Mouse (Mus musculus) lung, postnatal 36 days (tissue): ENCODE results near the gene Prpf8.
A peak's percentile ranks its signal among the peaks of the same experiment; 100 is the strongest.
"Not testable (repeated sequence)": the region's sequence is repeated elsewhere in the genome, so short reads cannot be mapped to it uniquely, and the experiment has no call there.

Experiments
- DNase-seq: peaks from one replicate; pipeline ENCODE4 v3.0.0; 2022; ENCODE audit warnings: mixed read lengths

The Prpf8 gene

DNA sequence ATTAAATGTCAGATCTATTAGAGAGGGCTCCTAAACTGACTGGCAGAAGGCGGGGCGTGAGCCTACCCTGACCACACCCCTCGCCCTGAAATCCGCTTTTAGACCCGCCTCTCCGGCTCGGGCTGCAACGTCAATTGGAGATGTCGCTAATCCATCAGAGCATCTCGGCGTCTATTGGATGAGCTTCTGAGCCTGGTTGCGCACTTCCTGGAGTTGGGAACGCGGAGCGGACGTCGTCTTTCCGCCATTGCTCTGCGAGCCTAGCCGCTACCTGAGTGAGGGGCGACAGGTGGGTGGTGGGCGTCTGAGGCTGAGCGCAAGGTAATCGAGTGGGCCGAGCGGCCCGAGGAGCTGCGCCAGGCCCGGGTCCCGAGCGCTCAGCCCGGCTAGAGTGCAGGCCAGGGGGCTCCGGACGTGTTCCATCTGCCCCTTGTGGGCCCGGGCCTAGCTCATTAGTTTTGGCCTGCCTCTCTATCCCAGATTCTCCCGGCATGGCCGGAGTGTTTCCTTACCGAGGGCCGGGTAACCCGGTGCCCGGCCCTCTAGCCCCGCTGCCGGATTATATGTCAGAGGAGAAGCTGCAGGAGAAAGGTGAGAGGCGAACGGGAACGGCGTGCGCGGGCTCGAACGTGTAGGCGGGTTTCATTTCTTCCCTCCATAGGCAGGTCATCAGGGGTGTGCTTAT is at the start of gene Prpf8:
Gene Prpf8, plus strand, starts transcription at position 216 of the 685 bp plus-strand sequence.
- peak; percentile 99 for DNase-seq

GRCm38 (mm10) chr11:75438194-75438593 is 48.4 kb upstream of the Prpf8 start:
- no peak for DNase-seq

- DNase-seq, result no peak
These were observed 47.8 kb upstream of the Prpf8 start for GRCm38 (mm10) chr11:75438804-75439203.

GRCm38 (mm10) chr11:75439363-75439762 is 47.3 kb upstream of the Prpf8 start, which contains the start of gene Serpinf2:
Serpinf2 (minus strand) TSS chr11:75439591.
- DNase-seq, result no peak

DNA sequence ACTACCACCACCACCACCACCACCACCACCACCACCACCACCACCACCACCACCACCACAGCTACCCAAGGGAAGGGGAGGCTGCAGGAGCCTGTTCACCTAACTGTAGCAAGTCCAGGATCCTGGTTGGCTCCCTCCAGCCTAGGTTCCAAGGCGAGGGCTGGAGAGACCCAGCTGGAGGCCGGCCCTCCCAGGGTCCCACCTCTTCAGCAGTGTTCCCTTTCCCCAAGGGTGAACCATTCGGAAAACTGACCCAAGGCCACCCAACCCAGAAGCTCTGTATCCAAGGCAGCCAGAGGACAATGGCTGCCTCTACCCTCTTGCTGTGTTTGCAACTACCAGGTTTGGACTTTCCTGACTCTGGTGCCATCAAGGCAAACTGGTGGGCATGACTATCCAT is 46.7 kb upstream of the Prpf8 start:
- DNase-seq, result no peak

DNA sequence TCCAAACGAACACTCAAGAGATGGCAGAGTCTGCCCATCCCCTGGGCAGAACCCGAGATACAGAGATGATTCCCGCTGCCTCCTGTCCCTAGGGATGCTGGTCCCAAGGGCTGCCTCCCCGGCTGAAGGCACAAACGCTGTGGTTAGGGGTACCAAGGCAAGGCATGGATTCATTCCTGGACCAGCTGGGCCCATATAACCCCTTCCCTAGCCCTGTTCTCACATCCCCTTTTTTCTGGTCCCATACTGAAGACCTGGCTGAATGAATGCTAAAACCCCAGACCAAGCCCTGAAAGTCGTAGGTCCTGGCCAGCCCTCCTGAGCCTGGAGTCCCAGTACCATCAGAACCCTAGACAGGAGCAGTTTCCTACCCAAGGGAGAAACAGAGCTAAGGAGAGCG is 45.6 kb upstream of the Prpf8 start:
- DNase-seq, result no peak

GRCm38 (mm10) chr11:75441601-75442000 is 45.0 kb upstream of the Prpf8 start:
- no peak for DNase-seq

DNA sequence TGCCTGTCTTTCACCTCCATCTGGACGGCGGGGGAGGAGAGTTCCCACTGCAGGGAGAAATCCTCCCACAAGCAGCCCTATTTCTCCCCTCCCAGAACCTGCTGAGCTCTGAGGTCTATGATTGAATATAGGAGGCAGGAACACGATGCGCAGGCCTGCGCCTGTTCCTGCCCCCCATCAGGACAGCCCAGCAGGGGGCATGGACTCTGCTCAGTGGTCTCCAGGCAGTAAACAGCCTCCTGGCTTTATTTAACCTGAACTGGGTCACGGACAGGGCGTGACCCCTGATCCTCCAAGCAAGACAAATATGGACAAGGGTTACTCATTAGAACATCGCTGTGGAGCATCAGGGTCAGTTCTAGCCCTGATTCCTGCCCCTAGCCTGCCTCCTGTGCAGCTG is 42.9 kb upstream of the Prpf8 start:
- DNase-seq, result no peak

GRCm38 (mm10) chr11:75448575-75448974 is 38.0 kb upstream of the Prpf8 start:
- DNase-seq, result no peak

GRCm38 (mm10) chr11:75449695-75450094 is 36.9 kb upstream of the Prpf8 start:
- DNase-seq, result no peak

DNA sequence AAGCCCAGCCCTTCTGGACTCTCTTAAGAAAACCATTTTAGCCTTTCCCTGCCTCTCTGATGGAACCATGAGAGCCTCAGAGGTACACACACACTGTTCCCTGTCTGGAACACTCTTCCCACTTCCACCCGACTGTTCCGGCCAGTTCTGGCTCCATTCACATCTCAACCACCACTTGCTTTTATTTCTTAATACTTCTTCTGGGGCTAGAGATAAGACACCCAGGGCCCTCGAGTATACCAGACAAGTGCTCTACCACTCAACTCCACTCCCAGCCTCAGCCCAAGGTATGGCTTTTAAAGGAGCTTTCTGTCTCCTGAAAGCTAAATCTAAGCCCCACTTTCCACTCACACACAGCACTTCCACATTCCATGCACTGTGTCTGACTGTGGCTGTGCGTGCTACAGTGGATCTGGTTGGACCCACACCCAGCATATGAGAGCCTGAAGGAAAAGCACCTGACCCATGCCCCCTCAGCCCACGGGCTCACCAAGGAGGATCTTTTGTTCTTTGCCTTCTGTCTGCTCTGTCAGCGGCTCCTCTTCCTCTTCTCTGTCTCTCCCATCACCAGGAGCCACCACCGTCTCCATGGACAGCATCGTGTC is 36.2 kb upstream of the Prpf8 start:
- peak; percentile 43 for DNase-seq

DNA sequence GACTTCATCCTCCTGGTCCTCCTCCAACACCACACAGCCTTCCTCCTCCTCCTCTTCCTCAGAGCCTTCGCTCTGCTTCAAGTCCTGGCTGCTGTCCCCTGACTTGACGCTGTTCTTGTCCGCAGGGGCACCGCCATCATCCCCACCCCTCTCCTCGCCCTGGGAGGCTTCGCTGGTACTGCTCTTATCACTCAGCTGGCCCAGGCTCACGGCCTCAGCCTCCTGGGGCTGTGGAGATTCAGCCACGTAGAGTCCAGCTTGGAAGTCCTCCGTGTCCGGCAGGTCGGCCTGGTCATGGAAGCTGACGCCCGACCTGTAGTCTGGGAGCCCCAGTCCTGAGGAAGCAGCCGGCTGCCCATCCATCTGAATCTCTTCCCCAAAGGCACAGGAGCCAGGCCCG is 35.7 kb upstream of the Prpf8 start:
- no peak for DNase-seq

DNA sequence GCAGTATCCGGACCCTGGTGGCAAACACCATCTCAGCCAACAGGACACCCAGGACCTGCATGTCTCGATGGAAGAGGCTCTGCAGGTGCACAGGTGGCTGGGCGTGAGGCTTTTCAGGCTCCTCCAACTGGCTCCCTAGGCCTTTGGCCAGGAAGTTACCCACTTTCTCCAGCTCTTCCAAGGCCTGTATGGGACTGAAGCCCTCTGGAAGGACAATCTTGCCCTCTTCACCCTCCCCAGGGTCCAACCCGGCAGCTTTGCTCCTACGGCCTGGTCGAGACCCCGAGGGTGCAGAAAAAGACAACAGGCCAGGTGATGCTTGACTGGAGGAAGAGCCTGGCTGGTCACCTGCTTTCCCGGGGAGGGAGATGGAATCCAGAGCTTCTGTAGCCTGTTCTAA is 34.5 kb upstream of the Prpf8 start:
- DNase-seq, result no peak

DNA sequence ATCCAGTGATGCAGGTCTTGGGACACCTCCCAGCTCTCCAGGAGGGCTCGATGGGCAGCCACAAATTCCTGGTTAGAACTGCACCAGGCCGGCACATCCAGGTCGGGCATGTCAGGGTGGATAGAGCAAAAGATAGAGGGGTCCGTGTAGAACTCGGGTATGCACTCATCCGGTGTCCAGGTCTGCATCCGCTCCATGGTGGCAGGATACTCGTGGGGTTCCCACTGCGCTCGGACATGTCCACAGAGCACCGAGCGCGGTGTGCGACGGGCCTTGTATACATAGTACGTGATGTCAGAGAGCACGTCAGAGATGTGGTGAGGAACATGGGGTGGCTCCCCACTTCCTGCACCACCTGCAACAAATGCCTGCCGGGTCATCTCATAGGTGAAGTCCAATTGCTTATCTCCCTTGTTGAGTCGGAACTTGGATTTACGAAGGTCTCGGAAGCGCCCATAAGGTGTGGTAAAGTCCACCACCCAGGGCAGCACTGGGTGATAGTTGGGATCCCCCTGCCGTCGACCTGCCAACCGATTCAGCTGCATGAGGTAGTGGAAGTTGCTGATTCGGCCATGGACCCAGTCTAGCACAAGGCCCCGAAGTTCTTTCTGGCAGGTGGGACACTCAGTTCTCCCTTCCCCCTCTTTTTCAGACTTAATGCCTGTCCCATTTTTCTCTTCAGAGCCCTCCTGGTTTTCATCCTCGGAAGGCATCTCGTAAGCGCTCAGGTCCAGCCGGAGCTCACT is 33.6 kb upstream of the Prpf8 start:
- DNase-seq, result no peak

DNA sequence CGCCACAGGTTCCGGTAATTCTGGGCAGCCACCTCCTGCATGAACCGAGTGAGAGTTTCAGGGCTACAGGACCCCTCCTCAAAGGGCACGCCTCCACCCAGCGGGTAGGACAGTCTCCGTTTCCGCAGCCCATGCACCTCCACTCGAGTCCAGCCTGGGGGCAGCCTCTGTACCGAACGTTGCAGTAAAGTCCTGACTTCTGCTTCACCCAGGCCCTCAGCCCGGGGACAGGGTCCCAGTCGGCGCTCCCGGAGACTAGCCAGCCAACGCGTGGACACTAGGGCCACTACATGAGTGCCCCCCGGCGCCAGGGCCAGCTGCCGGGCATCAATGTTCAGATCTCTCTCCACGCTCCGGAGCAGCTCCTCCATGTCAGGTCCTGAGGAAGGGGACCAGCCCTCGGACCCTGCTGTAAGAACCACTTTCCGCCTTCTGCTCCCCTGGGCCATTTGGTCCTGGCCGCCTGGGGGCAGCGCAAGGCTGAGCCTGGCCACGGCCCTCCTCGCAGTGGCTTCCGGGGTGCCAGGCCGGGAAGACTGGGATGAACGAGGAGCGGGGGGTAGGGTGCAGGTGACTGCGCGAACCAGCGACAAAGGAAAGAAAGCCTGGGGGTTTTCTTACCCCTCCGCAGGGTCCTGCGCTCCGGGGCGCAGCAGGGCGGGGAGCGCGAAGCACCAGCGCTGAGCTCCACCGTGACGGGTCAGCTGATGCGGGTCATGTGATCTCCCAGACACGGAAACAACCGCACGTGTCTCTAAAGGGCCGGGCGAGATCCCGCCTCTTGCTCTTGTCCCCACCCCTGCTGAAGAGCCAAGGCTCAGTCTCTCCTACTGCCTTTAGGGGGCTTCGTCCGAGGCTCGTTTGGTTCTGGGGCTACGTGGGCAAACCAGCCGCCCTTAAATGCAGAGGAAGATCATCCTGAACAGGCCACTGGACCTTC is 32.4 kb upstream of the Prpf8 start, which contains the start of gene Wdr81:
Gene Wdr81, minus strand, starts transcription at position 727 of the 940 bp plus-strand sequence.
- peak; percentile 95 for DNase-seq

- DNase-seq, result peak; percentile 73
These were observed 31.4 kb upstream of the Prpf8 start for GRCm38 (mm10) chr11:75455041-75455736.

GRCm38 (mm10) chr11:75455971-75456370 is 30.6 kb upstream of the Prpf8 start:
- DNase-seq, result not testable (repeated sequence)

DNA sequence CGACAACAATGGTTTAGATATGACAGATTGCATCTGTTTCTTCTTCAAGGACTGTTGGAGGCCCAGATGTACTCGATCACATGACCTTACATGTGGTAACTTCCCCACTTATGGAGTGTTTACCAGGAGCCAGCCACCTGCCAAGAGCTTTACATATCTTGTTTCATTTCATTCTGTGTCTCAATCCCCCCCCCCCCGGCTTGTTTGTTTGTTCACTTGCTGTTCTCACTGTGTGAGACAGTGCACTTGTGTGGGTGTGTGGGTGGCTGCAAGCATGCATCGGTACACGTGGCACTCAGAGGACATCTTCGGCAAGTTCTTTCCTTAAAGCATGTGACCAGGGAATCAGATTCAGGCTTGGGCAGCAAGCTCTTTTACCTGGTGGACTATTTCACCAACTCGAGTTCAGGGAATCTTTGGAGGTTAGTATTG is 30.2 kb upstream of the Prpf8 start:
- DNase-seq, result peak; percentile 61

DNA sequence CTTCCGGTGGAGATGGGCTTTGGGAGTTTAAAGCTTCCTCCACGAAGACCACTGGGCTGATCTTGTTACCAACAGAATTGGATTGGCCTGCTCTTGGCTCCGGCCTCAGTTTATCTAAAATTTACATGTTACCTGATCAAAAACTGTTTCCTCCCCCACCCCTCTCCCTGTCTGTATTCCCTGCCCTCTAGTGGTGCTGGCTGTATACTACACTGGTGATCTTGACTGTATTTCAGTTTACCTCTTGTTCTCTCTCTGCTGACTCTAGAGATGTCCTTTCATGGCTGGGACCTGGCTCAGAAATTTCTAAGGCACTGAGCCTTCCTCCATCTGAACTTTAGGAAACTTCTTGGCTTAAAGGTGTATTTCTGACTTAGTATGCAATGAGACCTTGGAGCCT is 28.4 kb upstream of the Prpf8 start:
- peak; percentile 71 for DNase-seq

DNA sequence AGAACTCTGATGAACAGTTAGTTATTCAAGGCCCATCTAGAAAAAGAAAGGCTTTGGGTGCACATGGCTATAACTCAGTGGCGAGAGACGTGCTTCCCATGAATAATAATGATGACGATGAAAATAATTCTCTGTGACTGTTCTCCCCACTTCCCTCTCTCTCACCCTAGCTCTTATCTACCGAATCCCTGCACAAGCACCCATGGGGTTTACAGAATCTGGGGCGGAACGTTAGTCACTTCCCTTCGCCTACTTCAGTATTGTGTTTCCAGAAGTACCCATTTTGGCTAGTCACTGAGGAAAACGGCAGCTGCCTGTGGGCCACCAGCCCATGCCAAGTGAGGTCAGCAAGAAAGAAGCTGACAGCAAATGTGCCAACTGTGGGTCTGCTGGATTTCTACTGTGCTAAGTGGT is 28.0 kb upstream of the Prpf8 start:
- no peak for DNase-seq

DNA sequence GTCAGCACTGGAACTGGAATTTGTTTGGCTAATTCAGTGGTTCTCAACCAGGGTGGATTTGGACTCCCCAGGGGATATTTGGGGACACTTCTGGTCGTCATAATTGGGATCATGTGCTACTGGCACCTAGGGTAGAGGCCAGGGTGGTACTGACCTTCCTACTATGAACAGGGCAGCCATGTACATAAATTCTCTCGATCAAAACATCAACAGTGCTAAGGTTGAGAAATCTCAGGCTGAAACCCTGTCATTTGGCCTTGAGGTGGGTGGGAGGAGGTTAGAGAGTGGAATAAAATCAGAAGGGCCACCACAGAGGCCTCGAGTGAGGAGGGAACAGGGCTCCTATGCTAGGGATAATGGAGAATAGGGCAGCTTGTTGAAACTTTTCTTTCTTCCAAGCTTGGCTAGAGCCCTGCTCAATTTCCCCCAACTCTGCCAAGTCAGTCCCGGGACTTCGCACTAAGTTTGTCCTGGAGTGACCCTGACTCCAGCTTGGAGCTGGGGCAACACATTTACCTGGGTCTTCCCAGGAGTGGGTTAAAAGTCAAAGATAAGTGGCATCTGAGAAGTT is 27.4 kb upstream of the Prpf8 start:
- no peak for DNase-seq

DNA sequence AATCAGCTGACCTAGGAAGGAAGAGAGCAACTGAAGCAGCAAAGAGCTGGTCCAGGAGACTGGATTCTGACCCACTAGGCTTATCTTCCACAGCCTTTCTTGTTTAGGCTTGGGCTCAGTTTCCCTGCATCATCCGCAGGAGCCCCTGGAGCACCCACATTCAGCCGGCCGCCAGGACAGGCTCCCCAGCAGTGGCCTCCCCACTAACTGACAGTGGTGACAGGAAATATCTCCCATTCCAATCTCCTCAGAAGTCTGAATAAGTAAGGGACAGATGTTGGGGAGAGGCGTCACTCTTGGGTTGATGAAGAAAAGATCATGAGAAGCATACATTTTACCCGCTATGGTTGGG is 26.9 kb upstream of the Prpf8 start:
- no peak for DNase-seq
